In genomic region chr8:106620488-106620887, GRCm38 (mm10) we compare ENCODE assay signal across 14 mouse cellular contexts. TPM values are rescaled to one million over a fixed set of nuclear protein-coding genes. Genes with fewer than 3 reads are reported as not detected.
DNase-seq lines count a peak whose midpoint lies in the region; ATAC-seq and TF ChIP-seq lines count a peak whose summit lies in the region.
"Had no signal": no experiment of that assay in that cellular context is flagged by ENCODE, and none has a peak within 500 bp of the region (broad histone marks: within the 10 kb centered on the region; RNA-seq: fewer than 3 reads in every experiment).

No protein-coding gene starts in this region.

- no peak for TF ChIP-seq CTCF in forebrain, postnatal 0 days (IDR thresholded peaks at IDR 0.05; ENCODE audit: low read depth)
- no peak for TF ChIP-seq CTCF in kidney, postnatal 0 days (IDR thresholded peaks at IDR 0.05; ENCODE audit: low read depth)

- H3K36me3 ChIP-seq in forebrain, embryonic 10.5 days (replicated peaks): no peaks in the 10 kb centered on the region
- H3K36me3 ChIP-seq in forebrain, postnatal 0 days (ENCODE audit: insufficient read depth): no peaks in the 10 kb centered on the region
- H3K36me3 ChIP-seq in kidney, postnatal 0 days (ENCODE audit: insufficient read depth, low read length): no peaks in the 10 kb centered on the region
- H3K36me3 ChIP-seq in midbrain, embryonic 14.5 days (ENCODE audit: control insufficient read depth, insufficient read depth, low read length): no peaks in the 10 kb centered on the region
- H3K36me3 ChIP-seq: forebrain, embryonic 12.5 days; limb, embryonic 15.5 days; midbrain, embryonic 12.5 days had no signal

- no peak for ATAC-seq in forebrain, postnatal 0 days
- no peak for ATAC-seq in kidney, postnatal 0 days (replicated peaks; ENCODE audit: low FRiP score, low read depth)
- ATAC-seq in midbrain, embryonic 14.5 days (ENCODE audit: low FRiP score, low TSS enrichment): no peak

- 95% methylated on average over 2 of the region's 2 CpGs for WGBS in forebrain, embryonic 10.5 days
- 61% methylated on average over 2 of the region's 2 CpGs for WGBS in forebrain, postnatal 0 days
- WGBS in kidney, postnatal 0 days: 63% methylated on average over 2 of the region's 2 CpGs
- WGBS in midbrain, embryonic 14.5 days: 92% methylated on average over 2 of the region's 2 CpGs

- peaks cover 22% of the 10 kb centered on the region for H3K27me3 ChIP-seq in forebrain, embryonic 10.5 days (ENCODE audit: poor library complexity, severe bottlenecking)
- no peaks in the 10 kb centered on the region for H3K27me3 ChIP-seq in forebrain, postnatal 0 days (ENCODE audit: insufficient read depth, low read length)
- no peaks in the 10 kb centered on the region for H3K27me3 ChIP-seq in kidney, postnatal 0 days (ENCODE audit: insufficient read depth, low read length)
- no peaks in the 10 kb centered on the region for H3K27me3 ChIP-seq in midbrain, embryonic 14.5 days (ENCODE audit: control insufficient read depth, insufficient read depth, low read length)
- H3K27me3 ChIP-seq: limb, embryonic 15.5 days had no signal

- H3K4me1 ChIP-seq in forebrain, embryonic 10.5 days: peaks cover 39% of the 10 kb centered on the region
- H3K4me1 ChIP-seq in forebrain, postnatal 0 days (ENCODE audit: insufficient read depth): no peaks in the 10 kb centered on the region
- peaks cover 7% of the 10 kb centered on the region for H3K4me1 ChIP-seq in kidney, postnatal 0 days (replicated peaks; ENCODE audit: insufficient read depth, low read length)
- no peaks in the 10 kb centered on the region for H3K4me1 ChIP-seq in midbrain, embryonic 14.5 days (ENCODE audit: control insufficient read depth, insufficient read depth, low read length)

- H3K4me3 ChIP-seq in forebrain, embryonic 10.5 days: no peak overlapping the region
- H3K4me3 ChIP-seq in forebrain, postnatal 0 days (ENCODE audit: low read depth, low read length): no peak overlapping the region
- H3K4me3 ChIP-seq in kidney, postnatal 0 days (replicated peaks; ENCODE audit: low read depth, low read length): no peak overlapping the region
- no peak overlapping the region for H3K4me3 ChIP-seq in midbrain, embryonic 14.5 days (replicated peaks; ENCODE audit: low read depth, low read length)
- H3K4me3 ChIP-seq: forebrain, embryonic 12.5 days; limb, embryonic 15.5 days; midbrain, embryonic 12.5 days had no signal

- no peak overlapping the region for H3K9ac ChIP-seq in forebrain, postnatal 0 days
- no peak overlapping the region for H3K9ac ChIP-seq in kidney, postnatal 0 days (ENCODE audit: low read depth, low read length)
- no peak overlapping the region for H3K9ac ChIP-seq in midbrain, embryonic 14.5 days (replicated peaks; ENCODE audit: low read length)
- H3K9ac ChIP-seq: forebrain, embryonic 12.5 days; limb, embryonic 15.5 days; midbrain, embryonic 12.5 days had no signal

- intact Hi-C loops in gastrocnemius, postnatal 14 days (cut with DNase I; ENCODE audit: low total_unique reads): no loop called here
- intact Hi-C loops in left cerebral cortex, postnatal 36 days (cut with DNase I): no loop called here

- H3K9me3 ChIP-seq in forebrain, embryonic 10.5 days: no peaks in the 10 kb centered on the region
- H3K9me3 ChIP-seq in forebrain, postnatal 0 days (ENCODE audit: low read length): no peaks in the 10 kb centered on the region
- H3K9me3 ChIP-seq in kidney, postnatal 0 days (replicated peaks; ENCODE audit: low read length): no peaks in the 10 kb centered on the region
- H3K9me3 ChIP-seq in midbrain, embryonic 14.5 days (ENCODE audit: control insufficient read depth, low read length): no peaks in the 10 kb centered on the region
- H3K9me3 ChIP-seq: forebrain, embryonic 12.5 days; limb, embryonic 15.5 days; midbrain, embryonic 12.5 days had no signal

- peak overlapping the region; percentile 78; the same call in 1 of the 2 replicates for H3K27ac ChIP-seq in forebrain, embryonic 10.5 days
- H3K27ac ChIP-seq in forebrain, postnatal 0 days (ENCODE audit: low read depth, low read length): no peak overlapping the region
- H3K27ac ChIP-seq in kidney, postnatal 0 days: peak overlapping the region; percentile 82
- H3K27ac ChIP-seq in midbrain, embryonic 14.5 days (replicated peaks; ENCODE audit: low read depth, low read length): no peak overlapping the region
- H3K27ac ChIP-seq: forebrain, embryonic 12.5 days; midbrain, embryonic 12.5 days had no signal

- no peak for DNase-seq in forebrain, embryonic 10.5 days (ENCODE audit: extremely low spot score, low spot score)
- DNase-seq in forebrain, postnatal 0 days: no peak
- DNase-seq in urinary bladder, postnatal 14 days (ENCODE audit: low spot score): peak; percentile 41
- no peak for DNase-seq in urinary bladder, postnatal 4 days (ENCODE audit: low spot score in 2 of 2)
- DNase-seq in kidney, postnatal 0 days (ENCODE audit: low spot score): no peak
- no peak for DNase-seq in gastrocnemius, postnatal 14 days
- no peak for DNase-seq in left cerebral cortex, postnatal 36 days (ENCODE audit: low spot score in 2 of 2)
- no peak for DNase-seq in midbrain, embryonic 14.5 days
- DNase-seq: adrenal gland, postnatal 14 days; embryo, embryonic 11 days; layer of hippocampus, adult 9-11 months had no signal

- no peak overlapping the region for H3K4me2 ChIP-seq in forebrain, postnatal 0 days (ENCODE audit: low read depth)
- no peak overlapping the region for H3K4me2 ChIP-seq in kidney, postnatal 0 days (ENCODE audit: low read length)
- H3K4me2 ChIP-seq in midbrain, embryonic 14.5 days (ENCODE audit: low read length): no peak overlapping the region
- H3K4me2 ChIP-seq: forebrain, embryonic 12.5 days; limb, embryonic 15.5 days; midbrain, embryonic 12.5 days had no signal

RNA-seq across cellular contexts. Expression of gene Cdh1, which starts 17.3 kb away (rescaled TPM):
- 7.2 and 8.4 TPM in 2 replicates for polyA plus RNA-seq in forebrain, embryonic 10.5 days (2016; fragmentation: Nextera tagmentation; extraction: Ambion mirVana)
- 2.5 and 3.9 TPM in 2 replicates for total RNA-seq in forebrain, postnatal 0 days (2014; rRNA removed)
- 3.3 and 3.9 TPM in 2 replicates for polyA plus RNA-seq in forebrain, postnatal 0 days (2015; fragmentation: Nextera tagmentation; extraction: Ambion mirVana)
- polyA plus RNA-seq in kidney, postnatal 0 days (2015; fragmentation: Nextera tagmentation; extraction: Ambion mirVana): 74.0 and 89.3 TPM in 2 replicates
- total RNA-seq in gastrocnemius, postnatal 14 days (2021): 1 to 10 TPM in 1 of 2 experiments, under 1 TPM in 1; 0.55 to 1.4 TPM
- total RNA-seq in left cerebral cortex, postnatal 36 days (2021): 1 to 10 TPM; 1.4 to 1.9 TPM
- polyA plus RNA-seq in midbrain, embryonic 14.5 days (2014; fragmentation: Nextera tagmentation; extraction: Ambion mirVana): 0.26 and 1.9 TPM in 2 replicates

RNA-seq across cellular contexts. Expression of gene Gm10073, which starts 47.2 kb away (rescaled TPM):
- 7.6 and 8.4 TPM in 2 replicates for polyA plus RNA-seq in forebrain, embryonic 10.5 days (2016; fragmentation: Nextera tagmentation; extraction: Ambion mirVana)
- 41.5 and 48.4 TPM in 2 replicates for total RNA-seq in forebrain, postnatal 0 days (2014; rRNA removed)
- 5.1 and 7.1 TPM in 2 replicates for polyA plus RNA-seq in forebrain, postnatal 0 days (2015; fragmentation: Nextera tagmentation; extraction: Ambion mirVana)
- polyA plus RNA-seq in kidney, postnatal 0 days (2015; fragmentation: Nextera tagmentation; extraction: Ambion mirVana): 10.5 and 15.1 TPM in 2 replicates
- 100 to 1,000 TPM; 107 to 123 TPM for total RNA-seq in gastrocnemius, postnatal 14 days (2021)
- 10 to 100 TPM; 76.4 to 91.4 TPM for total RNA-seq in left cerebral cortex, postnatal 36 days (2021)
- polyA plus RNA-seq in midbrain, embryonic 14.5 days (2014; fragmentation: Nextera tagmentation; extraction: Ambion mirVana): 6.4 and 8.2 TPM in 2 replicates

Comparison
In these comparisons a context has a peak if more than half of its experiments do, and no peak if none do; other contexts are left out.
1. H3K27ac ChIP-seq: peak in forebrain, embryonic 10.5 days (single experiment) and kidney, postnatal 0 days (single experiment); none in forebrain, postnatal 0 days (single experiment) and midbrain, embryonic 14.5 days (single experiment).